Mouse (Mus musculus): ENCODE data around the gene Sumf2.
A peak's percentile ranks its signal among the peaks of the same experiment; 100 is the strongest.

The Sumf2 gene

GRCm38 (mm10) chr5:129846752-129847557 is at the start of gene Sumf2:
TSS of gene Sumf2 (plus strand) at chr5:129846986.
- DNase-seq (ENCODE audit: low read depth, low spot score) = peak; percentile 97
- H3K36me3 ChIP-seq (ENCODE audit: control insufficient read depth, insufficient read depth, low read length, poor library complexity, severe bottlenecking) = peaks cover 8% of the 10 kb centered on the region
- no peaks in the 10 kb centered on the region for H3K27me3 ChIP-seq (ENCODE audit: control insufficient read depth, insufficient read depth, low read length, poor library complexity, severe bottlenecking)

DNA sequence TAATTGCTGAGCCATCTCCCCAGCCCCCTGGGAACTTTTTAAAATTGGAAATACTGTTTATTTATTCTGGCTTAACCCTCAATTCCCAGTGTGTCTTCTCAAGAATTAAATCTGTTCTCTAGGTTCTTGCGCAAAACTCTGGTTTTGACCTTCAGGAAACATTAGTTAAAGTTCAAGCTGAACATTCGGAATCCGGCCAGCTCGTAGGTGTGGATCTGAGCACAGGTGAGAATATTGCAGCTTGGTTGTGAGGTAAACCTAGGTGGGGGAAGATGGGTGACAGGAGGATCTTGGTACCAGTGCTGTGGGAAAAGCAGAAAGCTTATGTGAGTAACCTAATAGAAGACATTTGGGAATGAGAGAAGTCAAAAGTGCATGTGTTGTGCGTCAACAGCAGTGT is 1.9 kb upstream of the Sumf2 start:
- no peak for DNase-seq (ENCODE audit: low read depth, low spot score)
- Histone ChIP-seq H3K27me3 (ENCODE audit: control insufficient read depth, insufficient read depth, low read length, poor library complexity, severe bottlenecking) (no peaks in the 10 kb centered on the region), H3K36me3 (ENCODE audit: control insufficient read depth, insufficient read depth, low read length, poor library complexity, severe bottlenecking) (peaks cover 8% of the 10 kb centered on the region)

GRCm38 (mm10) chr5:129847558-129847820 is 703 bp downstream of the Sumf2 start:
- H3K36me3 ChIP-seq (ENCODE audit: control insufficient read depth, insufficient read depth, low read length, poor library complexity, severe bottlenecking) = peaks cover 8% of the 10 kb centered on the region
- H3K27me3 ChIP-seq (ENCODE audit: control insufficient read depth, insufficient read depth, low read length, poor library complexity, severe bottlenecking) = no peaks in the 10 kb centered on the region
- DNase-seq (ENCODE audit: low read depth, low spot score) = no peak

- DNase-seq (ENCODE audit: low read depth, low spot score) = no peak
- H3K27me3 ChIP-seq (ENCODE audit: control insufficient read depth, insufficient read depth, low read length, poor library complexity, severe bottlenecking) = no peaks in the 10 kb centered on the region
- H3K36me3 ChIP-seq (ENCODE audit: control insufficient read depth, insufficient read depth, low read length, poor library complexity, severe bottlenecking) = peaks cover 5% of the 10 kb centered on the region
These were observed 8.4 kb downstream of the Sumf2 start for GRCm38 (mm10) chr5:129855163-129855562.

GRCm38 (mm10) chr5:129856414-129856813 is 9.6 kb downstream of the Sumf2 start:
- no peaks in the 10 kb centered on the region for H3K27me3 ChIP-seq (ENCODE audit: control insufficient read depth, insufficient read depth, low read length, poor library complexity, severe bottlenecking)
- peaks cover 6% of the 10 kb centered on the region for H3K36me3 ChIP-seq (ENCODE audit: control insufficient read depth, insufficient read depth, low read length, poor library complexity, severe bottlenecking)
- DNase-seq (ENCODE audit: low read depth, low spot score) = no peak

DNA sequence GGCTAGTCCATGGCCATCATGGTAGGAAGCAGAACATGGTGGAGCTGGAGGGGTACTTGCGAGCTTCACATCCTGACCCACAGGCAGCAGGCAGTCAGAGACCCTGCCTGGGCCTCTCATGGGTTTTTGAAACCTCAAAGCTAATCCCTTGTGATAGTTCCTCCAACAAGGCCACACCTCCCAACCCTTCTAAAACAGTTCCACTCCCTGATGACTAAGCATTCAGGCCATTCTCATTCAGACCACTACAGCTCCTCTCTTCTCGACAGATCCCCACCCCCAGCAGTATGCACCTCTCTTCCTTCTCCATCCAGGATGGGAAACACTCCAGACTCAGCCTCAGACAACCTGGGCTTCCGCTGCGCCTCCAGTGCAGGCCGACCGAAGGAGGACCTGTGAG is 15.5 kb downstream of the Sumf2 start:
- Histone ChIP-seq H3K36me3 (ENCODE audit: control insufficient read depth, insufficient read depth, low read length, poor library complexity, severe bottlenecking) (peaks cover 3% of the 10 kb centered on the region; the same call in 1 of the 2 replicates), H3K27me3 (ENCODE audit: control insufficient read depth, insufficient read depth, low read length, poor library complexity, severe bottlenecking) (no peaks in the 10 kb centered on the region)
- no peak for DNase-seq (ENCODE audit: low read depth, low spot score)

DNA sequence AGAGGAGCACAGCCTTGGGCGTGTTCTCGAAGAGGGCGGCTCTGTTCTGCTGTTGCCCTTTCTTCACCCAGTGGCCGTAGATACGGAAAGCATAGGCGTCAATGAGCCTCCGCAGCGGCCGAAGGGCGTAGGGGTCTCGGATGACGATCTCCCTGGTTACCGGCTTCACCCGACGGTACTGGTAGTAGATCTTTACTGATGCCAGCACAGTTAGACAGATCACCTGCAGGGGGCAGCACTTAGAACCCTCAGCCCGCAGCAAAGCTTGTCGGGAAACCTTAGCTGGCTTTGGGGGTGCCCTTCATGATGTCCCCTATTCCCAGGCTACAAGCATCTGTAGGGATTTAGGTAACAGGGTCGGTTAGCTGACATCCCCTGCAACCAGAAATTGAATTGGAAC is 17.7 kb downstream of the Sumf2 start:
- no peaks in the 10 kb centered on the region for H3K27me3 ChIP-seq (ENCODE audit: control insufficient read depth, insufficient read depth, low read length, poor library complexity, severe bottlenecking)
- peaks cover 3% of the 10 kb centered on the region; the same call in 1 of the 2 replicates for H3K36me3 ChIP-seq (ENCODE audit: control insufficient read depth, insufficient read depth, low read length, poor library complexity, severe bottlenecking)
- DNase-seq (ENCODE audit: low read depth, low spot score) = peak; percentile 46

DNA sequence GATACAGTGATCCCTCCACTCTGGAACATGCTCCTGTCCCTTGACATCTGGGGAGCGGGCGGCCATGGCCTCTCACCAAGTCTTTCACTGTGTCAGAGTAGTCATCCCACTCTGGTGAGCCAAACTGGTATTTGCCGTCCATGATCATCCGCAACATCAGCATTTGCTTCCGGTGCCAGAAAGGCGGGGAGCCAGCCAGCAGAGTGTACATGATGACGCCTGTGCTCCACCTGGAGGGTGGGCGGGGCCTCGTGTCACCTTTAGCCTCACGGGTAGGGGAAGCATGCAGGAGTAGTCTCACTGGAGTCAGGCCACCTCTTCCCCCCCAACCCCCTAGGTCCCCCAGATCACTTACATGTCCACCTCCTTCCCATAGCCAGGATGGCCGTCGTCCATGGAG is 19.1 kb downstream of the Sumf2 start:
- no peaks in the 10 kb centered on the region for H3K36me3 ChIP-seq (ENCODE audit: control insufficient read depth, insufficient read depth, low read length, poor library complexity, severe bottlenecking)
- no peaks in the 10 kb centered on the region for H3K27me3 ChIP-seq (ENCODE audit: control insufficient read depth, insufficient read depth, low read length, poor library complexity, severe bottlenecking)
- DNase-seq (ENCODE audit: low read depth, low spot score) = no peak

GRCm38 (mm10) chr5:129869238-129869995 is 22.6 kb downstream of the Sumf2 start:
- H3K36me3 ChIP-seq (ENCODE audit: control insufficient read depth, insufficient read depth, low read length, poor library complexity, severe bottlenecking) = no peaks in the 10 kb centered on the region
- DNase-seq (ENCODE audit: low read depth, low spot score) = no peak
- H3K27me3 ChIP-seq (ENCODE audit: control insufficient read depth, insufficient read depth, low read length, poor library complexity, severe bottlenecking) = no peaks in the 10 kb centered on the region

- no peak for DNase-seq (ENCODE audit: low read depth, low spot score)
- Histone ChIP-seq H3K36me3 (ENCODE audit: control insufficient read depth, insufficient read depth, low read length, poor library complexity, severe bottlenecking) (no peaks in the 10 kb centered on the region), H3K27me3 (ENCODE audit: control insufficient read depth, insufficient read depth, low read length, poor library complexity, severe bottlenecking) (no peaks in the 10 kb centered on the region)
These were observed 24.5 kb downstream of the Sumf2 start for GRCm38 (mm10) chr5:129871238-129871637.

DNA sequence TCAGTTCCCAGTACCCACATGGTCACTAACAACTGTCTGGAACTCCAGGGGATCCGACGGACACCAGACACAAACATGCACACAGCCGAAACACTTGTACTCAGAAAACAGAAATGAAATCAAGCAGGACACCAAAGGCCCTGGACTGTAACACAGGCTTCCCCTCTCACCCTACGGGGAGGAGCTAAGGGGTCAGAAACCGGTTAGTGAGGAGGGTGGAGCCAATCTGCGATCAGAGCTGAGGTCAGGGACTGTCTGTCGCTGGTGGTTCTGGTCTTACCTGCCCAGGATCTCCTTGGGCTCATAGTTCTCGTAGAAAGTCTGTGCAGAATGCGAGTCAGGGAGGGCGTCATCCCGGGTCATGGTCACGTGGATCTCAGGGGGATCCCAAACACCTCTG is 27.2 kb downstream of the Sumf2 start:
- DNase-seq (ENCODE audit: low read depth, low spot score) = no peak
- Histone ChIP-seq H3K36me3 (ENCODE audit: control insufficient read depth, insufficient read depth, low read length, poor library complexity, severe bottlenecking) (no peaks in the 10 kb centered on the region), H3K27me3 (ENCODE audit: control insufficient read depth, insufficient read depth, low read length, poor library complexity, severe bottlenecking) (no peaks in the 10 kb centered on the region)

DNA sequence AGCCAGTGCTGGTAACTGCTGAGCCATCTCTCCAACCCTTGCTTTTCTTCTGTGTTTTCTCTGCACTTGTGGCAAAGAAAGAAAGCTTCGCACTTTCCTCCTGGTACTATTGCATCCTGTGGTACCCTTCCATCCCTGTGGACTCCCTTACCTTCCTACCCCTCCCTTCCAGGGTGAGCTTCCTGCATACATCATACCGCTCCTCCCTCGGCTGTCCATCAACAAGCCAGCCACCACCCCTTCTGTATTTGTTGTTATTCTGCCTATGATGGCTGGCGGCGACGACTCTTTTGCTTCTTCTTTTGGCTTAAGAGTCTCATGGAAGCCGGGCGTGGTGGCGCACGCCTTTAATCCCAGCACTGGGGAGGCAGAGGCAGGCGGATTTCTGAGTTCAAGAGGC is 28.3 kb downstream of the Sumf2 start:
- no peaks in the 10 kb centered on the region for H3K27me3 ChIP-seq (ENCODE audit: control insufficient read depth, insufficient read depth, low read length, poor library complexity, severe bottlenecking)
- DNase-seq (ENCODE audit: low read depth, low spot score) = no peak
- no peaks in the 10 kb centered on the region for H3K36me3 ChIP-seq (ENCODE audit: control insufficient read depth, insufficient read depth, low read length, poor library complexity, severe bottlenecking)

- no peak for DNase-seq (ENCODE audit: low read depth, low spot score)
- Histone ChIP-seq H3K27me3 (ENCODE audit: control insufficient read depth, insufficient read depth, low read length, poor library complexity, severe bottlenecking) (no peaks in the 10 kb centered on the region), H3K36me3 (ENCODE audit: control insufficient read depth, insufficient read depth, low read length, poor library complexity, severe bottlenecking) (peaks cover 11% of the 10 kb centered on the region)
These were observed 31.1 kb downstream of the Sumf2 start for GRCm38 (mm10) chr5:129877731-129878455.

DNA sequence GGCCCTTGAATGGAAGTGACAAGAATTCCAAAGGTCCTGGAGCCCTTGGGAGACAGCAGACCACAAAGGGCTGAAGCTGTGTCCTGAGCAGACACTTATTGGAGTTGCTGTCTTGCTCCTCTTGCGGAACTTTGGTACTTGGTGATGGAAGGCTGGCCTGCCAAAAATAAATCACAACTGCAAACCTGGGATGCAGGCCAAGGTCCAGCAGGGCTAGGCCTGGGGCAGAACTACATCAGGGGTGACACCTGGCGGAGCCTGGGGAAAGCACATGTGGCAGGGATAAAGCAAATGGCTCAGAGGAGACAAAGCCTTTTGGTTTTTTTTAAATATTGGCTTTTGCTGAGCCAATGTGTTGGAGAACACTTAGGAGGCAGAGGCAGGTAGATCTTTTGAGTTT is 32.2 kb downstream of the Sumf2 start:
- DNase-seq (ENCODE audit: low read depth, low spot score) = no peak
- peaks cover 14% of the 10 kb centered on the region for H3K36me3 ChIP-seq (ENCODE audit: control insufficient read depth, insufficient read depth, low read length, poor library complexity, severe bottlenecking)

GRCm38 (mm10) chr5:129879888-129880287 is 33.1 kb downstream of the Sumf2 start:
- Histone ChIP-seq H3K36me3 (ENCODE audit: control insufficient read depth, insufficient read depth, low read length, poor library complexity, severe bottlenecking) (peaks cover 14% of the 10 kb centered on the region), H3K27me3 (ENCODE audit: control insufficient read depth, insufficient read depth, low read length, poor library complexity, severe bottlenecking) (no peaks in the 10 kb centered on the region)
- DNase-seq (ENCODE audit: low read depth, low spot score) = no peak

More for the DNA sequence above, 32.2 kb downstream of the Sumf2 start:
- H3K27me3 ChIP-seq (ENCODE audit: control insufficient read depth, insufficient read depth, low read length, poor library complexity, severe bottlenecking) = no peaks in the 10 kb centered on the region

Measured in splenic B cell, adult 2 months (primary cell).